Mouse (Mus musculus) embryonic facial prominence, embryonic 14.5 days (tissue): ENCODE data around the gene Zfp800. TPM values are rescaled to one million over a fixed set of nuclear protein-coding genes. Genes with fewer than 3 reads are reported as not detected.

Experiments used
- ATAC-seq: fragments of 200-750 bp; cut with Nextera tagmentation; 2 replicates; pipeline ENCODE4 v1.8.0; 2017; ENCODE audit warnings: low read depth, moderate number of reproducible peaks, moderate TSS enrichment
- DNase-seq: peaks from one replicate; pipeline ENCODE4 v3.0.0-alpha.2; 2015; ENCODE audit warnings: low spot score
- H3K27ac ChIP-seq: fragments of 300-500 bp; sonication (generic); replicated peaks from 2 replicates; pipeline ENCODE4 v1.5.1; 2014; ENCODE audit warnings: low read depth, mild to moderate bottlenecking, low read length, moderate library complexity
- H3K27me3 ChIP-seq: fragments of 300-500 bp; sonication (generic); replicated peaks from 2 replicates; pipeline ENCODE4 v1.6.1; 2014; ENCODE audit warnings: low read length; ENCODE audit not compliant: control insufficient read depth, insufficient read depth
- H3K36me3 ChIP-seq: fragments of 300-500 bp; sonication (generic); 2 replicates; pipeline ENCODE4 v1.6.1; 2014; ENCODE audit warnings: low read length, mixed read lengths; ENCODE audit not compliant: control insufficient read depth, insufficient read depth
- H3K4me1 ChIP-seq: fragments of 300-500 bp; sonication (generic); 2 replicates; pipeline ENCODE4 v1.6.1; 2014; ENCODE audit warnings: antibody characterized with exemption, low read length; ENCODE audit not compliant: control insufficient read depth, insufficient read depth
- H3K4me2 ChIP-seq: fragments of 300-500 bp; sonication (generic); 2 replicates; pipeline ENCODE4 v1.6.1; 2014; ENCODE audit warnings: low read depth, mild to moderate bottlenecking, low read length, moderate library complexity, mixed read lengths
- H3K4me3 ChIP-seq: fragments of 300-500 bp; sonication (generic); 2 replicates; pipeline ENCODE4 v1.5.1; 2014; ENCODE audit warnings: low read depth, mild to moderate bottlenecking, low read length
- H3K9ac ChIP-seq: fragments of 300-500 bp; sonication (generic); 2 replicates; pipeline ENCODE4 v1.6.1; 2014; ENCODE audit warnings: low read depth, mild to moderate bottlenecking, low read length, moderate library complexity, mixed read lengths
- H3K9me3 ChIP-seq: fragments of 300-500 bp; sonication (generic); 2 replicates; pipeline ENCODE4 v1.6.1; 2016; ENCODE audit warnings: low read length; ENCODE audit not compliant: control insufficient read depth
- WGBS: fragments of 180-500 bp; shearing (Covaris S2); extraction: QIAGEN DNeasy Blood & Tissue Kit; methylation state at CpG from one replicate; pipeline ENCODE4 v1.1.7; 2014; 5-methylcytosine and 5-hydroxymethylcytosine counted together
- polyA plus RNA-seq: library from polyadenylated mRNA; unstranded; fragments of >200 nt; fragmentation: Nextera tagmentation; extraction: Ambion mirVana; gene quantifications from 2 replicates; pipeline ENCODE4 v1.2.1, GENCODE M21; 2014

The Zfp800 gene
- polyA plus RNA-seq, 1 experiment from 2014 or later, result 19.9 TPM

- no peaks in the 10 kb centered on the region for H3K9me3 ChIP-seq
Observed at GRCm38 (mm10) chr6:28191935-28192334, 205.9 kb downstream of the Zfp800 start.

More at GRCm38 (mm10) chr6:28191935-28192334, 205.9 kb downstream of the Zfp800 start:
- no peaks in the 10 kb centered on the region for H3K4me1 ChIP-seq
- DNase-seq (no peak), ATAC-seq (no peak)
- H3K9ac ChIP-seq, result no peak overlapping the region
- no peak overlapping the region for H3K4me2 ChIP-seq
- H3K4me3 ChIP-seq, result no peak overlapping the region
- 87% methylated on average over 2 of the region's 2 CpGs for WGBS
- H3K27ac ChIP-seq, result no peak overlapping the region
- no peaks in the 10 kb centered on the region for H3K36me3 ChIP-seq
- H3K27me3 ChIP-seq, result no peaks in the 10 kb centered on the region

Other genes starting within 250 kb of the Zfp800 start
- gene Arf5, start 25.6 kb upstream of the Zfp800 start, polyA plus RNA-seq, result 353 and 373 TPM in 2 replicates
- gene Fscn3, start 29.8 kb upstream of the Zfp800 start, polyA plus RNA-seq, result not detected in 2 replicates
- 6.8 and 8.4 TPM in 2 replicates for gene Gcc1, start 30.4 kb upstream of the Zfp800 start, polyA plus RNA-seq
- not detected in 2 replicates for gene Pax4, start 51.3 kb upstream of the Zfp800 start, polyA plus RNA-seq
- gene Snd1, start 77.1 kb upstream of the Zfp800 start, polyA plus RNA-seq, result 111 and 120 TPM in 2 replicates